Mouse (Mus musculus): Measurements from ENCODE around the gene Paqr9.

DNA sequence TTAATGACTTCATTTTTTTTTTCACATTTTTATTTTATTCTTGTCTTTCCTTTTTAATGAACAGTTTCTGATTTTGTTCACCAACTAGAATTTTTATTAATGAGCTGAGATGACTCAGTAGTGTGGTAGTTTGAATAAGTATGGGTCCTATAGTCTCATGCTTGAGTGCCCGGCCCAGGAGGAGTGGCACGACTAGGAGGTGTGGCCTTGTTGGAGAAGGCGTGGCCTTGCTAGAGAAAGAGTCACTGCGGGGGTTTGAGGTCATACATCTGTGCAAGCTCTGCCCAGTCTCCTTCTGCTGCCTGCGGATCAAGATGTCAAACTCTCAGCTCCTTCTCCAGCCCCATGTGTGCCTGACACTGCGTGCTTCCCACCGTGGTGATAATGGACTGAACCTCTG lies 28.6 kb downstream of the Paqr9 start:
- no peak for TF ChIP-seq CTCF (IDR thresholded peaks at IDR 0.05; ENCODE audit: extremely low read depth, insufficient read depth, insufficient read length, insufficient replicate concordance)
- TF ChIP-seq POLR2A (IDR thresholded peaks at IDR 0.05; ENCODE audit: low read depth, low read length) = no peak
